Mouse (Mus musculus) brain, adult 10 weeks (tissue): ENCODE data around the gene Paxbp1. TPM values are rescaled to one million over a fixed set of nuclear protein-coding genes. Genes with fewer than 3 reads are reported as not detected.

ENCODE experiments used
- polyA plus RNA-seq: library from polyadenylated mRNA; stranded (reverse); fragments of 350-450 nt; fragmentation: Illumina TruSeq; extraction: RNeasy Lipid Tissue Mini Kit (QIAGEN cat#74804); gene quantifications from one replicate; pipeline ENCODE4 v1.2.3, GENCODE M21; 2015; ENCODE audit warnings: low read depth, low replicate concordance

Gene Paxbp1
- 49.5 TPM for polyA plus RNA-seq

DNA sequence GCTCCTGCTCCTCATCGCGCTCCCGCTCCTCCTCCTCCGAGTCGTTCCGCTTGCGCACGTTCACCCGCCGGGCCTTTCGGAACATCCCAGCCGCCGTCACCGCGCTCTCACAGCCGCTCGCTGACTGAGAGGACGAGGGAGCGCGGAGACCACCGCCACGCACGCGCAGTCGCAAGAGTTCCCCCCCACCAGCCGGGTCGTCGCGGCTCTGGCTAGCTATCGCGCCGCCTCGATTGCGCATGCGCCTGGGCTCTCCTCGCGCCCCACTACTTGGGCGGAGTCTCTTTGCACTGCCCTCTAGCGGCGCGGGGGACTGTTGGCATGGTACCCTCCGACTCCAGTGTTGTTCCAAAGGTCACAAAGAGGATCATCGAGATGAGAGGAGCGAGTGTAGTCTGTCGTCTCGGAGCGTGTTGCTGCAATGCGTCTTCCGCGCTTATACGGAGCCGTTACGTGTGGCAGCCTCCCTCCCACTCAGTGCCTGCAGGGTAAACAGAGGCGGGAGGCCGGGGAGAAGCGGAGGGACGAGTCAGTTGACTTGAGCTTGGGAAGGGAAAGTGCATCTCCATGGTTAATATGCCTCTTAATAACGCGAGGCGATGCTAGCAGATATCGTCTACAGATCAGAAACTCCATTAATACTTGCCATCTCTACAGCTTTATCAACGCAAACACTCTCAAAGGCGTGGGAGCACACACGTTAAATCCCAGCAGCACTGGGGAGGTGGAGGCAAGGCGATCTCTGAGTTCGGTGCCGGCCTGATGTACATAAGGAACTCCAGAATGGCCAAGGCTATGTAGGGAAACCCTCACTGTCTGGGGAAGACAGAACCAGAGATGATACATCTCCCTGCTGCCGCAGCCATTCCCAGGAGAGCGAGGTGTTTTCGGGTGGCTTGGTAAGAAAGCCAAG, at the start of gene Paxbp1:
Gene Paxbp1, minus strand, starts transcription at position 274 of the 913 bp plus-strand sequence.

DNA sequence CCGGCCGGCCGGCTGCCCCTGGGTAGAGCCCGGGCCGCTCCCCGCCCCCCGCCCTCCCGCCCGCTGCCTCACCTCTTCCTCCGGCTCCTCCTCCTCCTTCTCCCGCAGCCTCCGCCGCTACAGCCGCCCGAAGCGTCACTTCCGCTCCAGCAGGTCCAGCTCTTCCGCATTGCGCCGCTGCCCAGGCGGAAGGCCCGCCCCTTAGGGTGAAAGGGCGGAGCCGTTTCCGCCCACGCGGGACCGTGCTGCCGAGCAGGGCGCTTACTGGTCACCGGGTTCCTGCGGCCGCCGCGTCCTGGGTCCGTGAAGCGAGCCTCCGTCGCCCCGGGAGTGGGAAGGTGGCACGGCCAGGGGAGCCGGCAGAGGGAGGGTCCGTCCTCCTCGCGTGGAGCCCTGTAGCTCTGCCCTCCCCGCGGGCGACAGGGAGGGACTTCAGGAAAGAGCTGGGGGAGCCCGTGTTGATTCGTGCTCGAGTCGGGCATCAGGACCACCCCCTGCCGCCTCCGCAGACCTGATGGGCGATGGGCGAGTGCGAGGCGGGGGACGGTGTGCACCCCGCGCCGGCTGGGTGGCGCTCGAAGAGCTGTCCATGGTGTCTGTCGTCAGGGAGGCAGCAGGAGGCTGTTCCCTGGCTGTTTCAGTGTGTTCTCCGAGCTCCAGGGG, 33.2 kb downstream of the Paxbp1 start, which contains the start of gene Synj1:
Gene Synj1, minus strand, starts transcription at position 288 of the 663 bp plus-strand sequence.

Other genes with a start within 250 kb of the Paxbp1 start
- gene Urb1, start 234.1 kb downstream of the Paxbp1 start, polyA plus RNA-seq: 5.2 TPM
- 1.5 TPM for gene Eva1c, start 217.8 kb downstream of the Paxbp1 start, polyA plus RNA-seq
- 53.7 TPM for gene Cfap298, start 109.4 kb downstream of the Paxbp1 start, polyA plus RNA-seq
- gene Synj1, start 33.2 kb downstream of the Paxbp1 start, polyA plus RNA-seq: 217 TPM
- gene 4932438H23Rik, start 50.6 kb upstream of the Paxbp1 start, polyA plus RNA-seq: 1.7 TPM
- gene Olig2, start 180.9 kb upstream of the Paxbp1 start, polyA plus RNA-seq: 24.7 TPM
- 109 TPM for gene Olig1, start 225.2 kb upstream of the Paxbp1 start, polyA plus RNA-seq